Mouse (Mus musculus) heart, adult 2 months (tissue): ENCODE measurements at regions not wholly inside any gene's neighbourhood (a gene's known extent, or its start where the extent isn't known, plus 50 kb on each side); places are given as distances from the start of the nearest gene placed in this dataset.

Experiments used
- CTCF ChIP-seq: fragments of 200-600 bp; IDR thresholded peaks from 2 replicates; pipeline ENCODE4 v1.8.1; 2022; ENCODE audit warnings: antibody characterized with exemption, mild to moderate bottlenecking, moderate library complexity
- POLR2A ChIP-seq: fragments of 200-500 bp; IDR thresholded peaks from 2 replicates; pipeline ENCODE4 v1.6.1; 2011; ENCODE audit warnings: mild to moderate bottlenecking, low read depth, low read length, control low read depth; ENCODE audit not compliant: insufficient read depth

DNA sequence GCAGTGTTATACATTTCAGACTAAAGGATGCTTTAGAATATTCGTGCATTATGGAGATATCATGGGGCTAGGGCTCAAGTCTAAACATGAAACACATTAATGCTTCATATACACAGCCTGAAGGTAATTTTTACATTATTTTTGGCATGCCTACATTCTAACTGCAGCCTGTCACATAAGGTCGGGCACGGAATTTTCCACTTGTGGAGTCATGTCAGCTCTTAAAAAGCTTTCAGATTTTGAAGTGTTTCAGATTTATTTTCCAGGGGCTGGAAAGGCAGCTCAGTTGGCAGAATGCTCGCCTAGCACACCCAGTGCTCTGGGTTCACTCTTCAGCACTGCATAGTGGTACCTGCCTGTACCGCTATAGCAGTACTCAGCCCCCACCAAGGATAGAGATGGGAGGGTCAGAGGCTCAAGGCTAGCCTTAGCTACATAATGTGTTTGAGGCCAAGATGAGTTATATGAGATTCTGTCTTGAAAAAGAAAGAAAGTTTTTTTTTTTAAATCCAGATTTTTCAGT is 214.6 kb upstream of the Jarid2 start:
- TF ChIP-seq POLR2A (no peak), CTCF (no peak)
